Mouse (Mus musculus) adrenal gland, postnatal 14 days (tissue): ENCODE measurements around the gene Slc4a3. TPM values are rescaled to one million over a fixed set of nuclear protein-coding genes. Genes with fewer than 3 reads are reported as not detected.

Experiments
- DNase-seq: peaks from one replicate; pipeline ENCODE4 v3.0.0; 2021; ENCODE audit warnings: mixed read lengths
- total RNA-seq: library from RNA; stranded (reverse); gene quantifications from 2 replicates; pipeline ENCODE4 v1.2.3, GENCODE M21; 2021

Slc4a3 gene
- total RNA-seq, 1 experiment from 2014 or later, result 67.4 TPM

DNA sequence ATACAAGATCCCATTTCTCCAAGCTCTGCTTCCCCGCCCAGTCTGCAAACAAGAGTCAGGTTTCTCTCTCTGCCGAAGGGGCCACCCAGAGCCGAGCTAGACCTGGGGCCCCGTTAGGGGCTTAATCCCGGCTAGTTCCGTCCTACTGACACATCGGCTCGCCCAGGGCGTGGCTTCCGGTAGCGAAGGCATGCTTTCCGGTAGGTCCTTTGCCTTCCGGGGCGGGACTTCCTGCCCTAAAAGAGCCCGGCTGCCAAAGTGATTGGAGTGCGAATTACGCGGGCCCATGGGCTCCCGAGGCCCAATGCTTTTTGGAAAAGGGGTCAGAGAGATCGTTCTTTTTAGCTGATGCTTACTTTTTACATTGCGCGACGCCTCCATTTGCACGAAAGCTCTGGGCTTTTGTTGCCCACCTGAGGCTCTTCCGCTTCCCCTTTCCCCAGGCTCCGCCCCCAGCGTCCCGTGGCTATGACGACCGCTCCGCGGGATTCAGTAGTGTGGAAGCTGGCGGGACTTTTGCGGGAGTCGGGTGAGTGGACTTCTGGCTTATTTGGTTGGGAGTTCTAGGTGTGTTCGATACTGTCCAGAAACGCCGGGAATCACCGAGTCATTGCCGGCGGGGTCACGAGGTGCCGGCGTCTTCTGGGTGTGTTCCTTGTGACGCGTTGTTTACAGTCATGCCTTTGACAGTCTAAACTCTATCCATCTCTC, 24.6 kb upstream of the Slc4a3 start, which contains the start of gene Stk11ip:
Gene Stk11ip (plus strand): TSS at position 209 of the 711 bp plus-strand sequence.
- peak; percentile 96 for DNase-seq

DNA sequence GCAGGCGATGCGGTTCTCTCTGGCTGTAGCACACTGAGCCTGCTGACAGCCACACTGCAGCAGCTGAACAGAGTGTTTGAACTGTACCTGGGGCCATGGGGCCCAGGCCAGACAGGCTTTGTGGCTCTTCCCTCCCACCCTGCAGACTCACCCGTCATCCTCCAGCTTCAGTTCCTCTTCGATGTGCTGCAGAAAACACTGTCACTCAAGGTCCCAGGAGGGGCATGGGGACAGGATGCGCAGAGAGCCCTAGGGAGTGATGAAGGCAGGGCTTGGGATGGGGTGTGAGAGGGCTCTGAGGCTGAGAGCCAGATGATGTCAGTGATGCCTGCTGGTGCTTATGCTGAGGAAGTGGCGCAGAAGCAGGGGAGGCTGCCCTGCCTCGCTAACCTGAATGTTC, 21.4 kb upstream of the Slc4a3 start:
- DNase-seq, result no peak

DNA sequence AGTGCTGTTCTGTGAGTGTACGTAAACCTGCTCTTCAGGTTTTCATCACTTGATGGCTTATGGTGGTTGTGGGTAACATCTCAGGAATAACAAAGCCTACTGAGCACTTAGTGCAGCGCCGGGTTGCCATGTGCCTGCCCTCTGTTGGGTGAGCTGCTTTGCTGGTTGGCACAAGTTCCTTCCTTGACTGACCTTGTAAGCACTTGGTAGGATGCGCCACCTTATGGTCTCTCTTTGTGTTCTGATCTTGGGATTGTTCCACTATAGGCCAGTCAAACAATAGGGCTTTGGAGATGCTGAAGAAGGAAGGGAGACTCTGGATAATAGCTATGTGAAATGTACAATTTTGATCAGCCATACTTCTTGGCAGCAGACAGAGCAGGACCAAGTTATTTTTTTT, 15.5 kb upstream of the Slc4a3 start:
- DNase-seq, result no peak

DNA sequence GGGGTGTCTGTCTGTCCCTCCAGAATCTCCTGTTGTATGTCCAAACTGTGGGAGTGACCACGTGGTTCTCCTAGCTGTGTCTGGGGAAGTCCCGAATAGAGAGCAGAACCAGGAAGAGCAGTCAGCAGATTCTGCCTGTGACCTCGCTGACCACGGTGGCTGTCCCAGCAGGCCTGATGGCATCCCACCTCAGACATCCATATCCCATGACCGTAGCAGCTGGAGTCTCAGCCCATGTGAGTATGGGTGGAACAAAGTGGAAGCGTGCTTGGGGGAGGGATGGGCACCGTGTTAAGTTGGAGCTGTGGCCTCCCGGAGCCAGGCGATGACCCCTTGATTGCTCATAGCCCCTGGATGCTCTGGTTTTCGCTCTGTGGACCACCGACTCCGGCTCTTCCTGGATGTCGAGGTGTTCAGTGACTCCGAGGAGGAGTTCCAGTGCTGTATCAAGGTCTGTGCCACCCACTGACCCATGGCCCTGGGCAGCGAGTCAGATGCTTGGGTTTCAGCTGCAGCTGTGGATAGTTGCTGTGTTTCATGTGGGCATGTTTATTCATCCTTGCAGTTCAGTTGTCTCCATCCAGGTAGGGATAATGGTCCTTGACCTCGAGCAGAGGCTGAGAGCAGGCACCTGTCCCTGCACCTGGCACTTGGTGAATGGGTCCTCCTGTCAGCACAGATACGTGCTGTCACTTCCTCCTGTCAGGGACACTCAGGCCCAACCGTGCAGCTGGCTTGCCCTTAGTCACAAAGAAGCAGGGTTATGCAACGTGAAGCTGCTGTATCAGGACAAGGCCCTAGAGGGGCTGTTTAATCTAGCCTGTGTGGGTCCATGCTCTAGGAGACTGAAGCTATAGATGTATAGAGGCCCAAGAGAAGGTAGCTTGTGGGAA, 13.5 kb upstream of the Slc4a3 start:
- no peak for DNase-seq

DNA sequence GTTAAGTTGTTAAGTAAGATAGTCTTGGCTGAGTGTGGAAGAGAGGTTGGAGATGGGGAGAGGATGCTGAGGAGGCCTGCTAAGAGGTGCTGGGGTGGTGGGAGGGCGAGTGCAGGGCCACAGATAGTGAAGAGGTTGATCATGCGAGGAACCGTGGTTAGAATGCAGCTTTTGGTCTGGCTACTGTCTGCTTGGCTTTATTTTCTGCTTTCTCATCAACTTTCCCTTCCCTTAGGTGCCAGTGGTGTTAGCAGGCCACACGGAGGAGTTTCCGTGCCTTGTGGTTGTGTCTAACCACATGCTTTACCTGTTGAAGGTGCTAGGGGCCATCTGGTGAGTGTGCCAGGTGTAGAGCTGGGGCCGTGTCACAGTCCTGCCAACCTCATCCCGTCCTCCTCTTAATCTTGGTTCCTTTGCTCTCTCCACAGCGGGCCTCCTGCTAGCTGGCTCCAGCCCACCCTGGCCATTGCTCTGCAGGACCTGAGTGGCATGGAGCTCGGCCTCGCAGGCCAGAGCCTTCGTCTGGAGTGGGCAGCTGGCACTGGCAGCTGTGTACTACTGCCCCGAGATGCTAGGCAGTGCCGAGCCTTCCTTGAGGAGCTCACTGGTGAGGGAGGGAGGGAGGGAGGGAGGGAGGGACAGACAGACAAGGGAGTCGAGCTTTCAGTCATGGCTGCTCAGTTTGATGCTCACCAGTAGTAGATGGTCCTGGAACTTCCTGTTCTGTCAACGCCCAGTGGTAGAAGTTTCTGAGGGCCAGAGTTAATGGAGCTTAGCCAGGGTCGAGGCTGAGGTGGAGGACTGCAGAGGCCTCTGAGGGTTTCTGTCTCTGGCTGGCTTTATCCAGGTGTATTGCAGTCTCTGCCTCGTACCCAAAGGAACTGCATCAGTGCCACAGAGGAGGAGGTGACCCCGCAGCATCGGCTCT, 12.5 kb upstream of the Slc4a3 start:
- no peak for DNase-seq

DNA sequence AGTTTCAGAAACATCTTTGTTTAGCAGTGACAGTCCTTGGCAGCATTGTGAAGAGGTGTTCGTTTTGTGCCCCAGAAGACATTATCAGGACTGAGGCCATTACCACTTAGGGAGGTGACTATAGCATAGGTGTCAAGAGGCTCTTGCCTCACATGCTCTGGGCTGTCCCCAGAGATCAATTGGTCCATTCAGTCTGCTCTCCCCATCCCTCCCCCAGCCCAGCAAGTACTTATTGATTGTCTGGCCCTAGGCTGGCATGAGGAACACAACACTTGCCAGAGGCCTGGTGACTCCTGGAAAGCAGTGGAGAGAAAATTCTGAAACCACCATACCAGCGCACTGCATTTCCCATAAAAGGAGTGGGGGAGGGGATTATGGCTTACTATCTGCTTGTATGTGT, 8.5 kb upstream of the Slc4a3 start:
- no peak for DNase-seq

DNA sequence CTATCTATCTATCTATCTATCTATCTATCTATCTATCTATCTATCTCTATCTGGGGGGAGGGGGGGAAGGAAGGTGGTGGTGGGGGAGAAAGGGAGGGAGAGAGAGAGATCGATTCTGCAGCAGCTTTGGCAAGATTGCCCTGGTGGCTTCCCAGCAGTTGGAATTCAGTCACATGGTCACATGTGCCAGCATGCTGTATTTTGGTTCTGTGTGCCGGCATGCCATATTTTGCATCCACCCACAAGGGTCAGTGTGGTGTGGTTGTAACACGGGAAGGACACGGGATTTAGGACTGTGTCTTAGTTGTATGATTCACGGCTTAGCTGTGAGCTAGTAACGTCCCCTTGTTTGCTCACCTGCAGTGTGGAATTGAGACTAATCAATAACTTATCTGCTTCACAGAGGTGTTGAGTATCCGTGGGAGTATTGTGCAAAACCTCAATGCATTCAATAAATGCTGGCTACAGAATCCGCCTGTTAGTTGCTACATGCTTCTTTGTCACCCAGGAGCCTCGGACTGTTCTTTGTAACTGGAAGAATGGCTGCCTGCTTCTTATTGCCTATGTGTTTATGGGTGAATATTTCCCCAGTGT, 7.4 kb upstream of the Slc4a3 start:
- DNase-seq, result no peak

DNA sequence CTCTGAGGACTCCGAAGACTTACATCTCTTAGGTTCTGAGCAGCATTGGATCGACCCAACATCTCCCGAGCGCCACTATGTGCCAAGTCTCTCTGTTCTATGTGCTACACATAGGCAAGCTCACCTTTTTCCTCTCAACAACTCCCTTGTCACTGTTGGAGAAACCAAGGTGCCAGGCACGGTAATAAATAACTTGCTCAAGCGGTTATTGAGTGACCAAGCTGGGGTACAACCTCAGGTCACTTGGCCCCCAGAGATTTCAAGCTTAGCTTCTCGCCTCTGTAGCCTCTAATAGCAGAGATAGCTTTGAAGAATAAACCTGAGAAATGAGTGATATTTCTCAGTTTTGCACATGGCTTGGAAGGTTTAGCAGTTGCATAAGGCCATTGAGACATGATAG, 4.6 kb upstream of the Slc4a3 start:
- no peak for DNase-seq

DNA sequence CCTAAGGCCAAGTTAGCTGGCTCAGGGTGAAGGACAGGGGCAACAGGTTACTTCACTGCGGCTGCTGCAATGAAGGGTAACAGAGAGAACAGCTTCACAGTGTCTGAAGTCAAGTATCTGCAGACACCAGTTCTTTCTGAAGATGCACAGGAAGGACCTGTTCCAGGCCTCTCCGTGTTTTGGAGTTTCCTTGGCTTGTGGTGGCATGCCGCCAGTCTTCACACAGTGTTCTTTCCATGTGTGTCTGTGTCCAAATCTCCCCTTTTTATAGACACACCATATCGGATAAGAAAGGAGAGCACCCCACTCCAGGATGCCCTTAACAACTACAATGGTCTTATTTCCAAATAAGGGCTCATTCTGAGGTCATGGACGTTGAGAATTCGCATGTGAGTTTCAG, 1.7 kb upstream of the Slc4a3 start:
- no peak for DNase-seq

DNA sequence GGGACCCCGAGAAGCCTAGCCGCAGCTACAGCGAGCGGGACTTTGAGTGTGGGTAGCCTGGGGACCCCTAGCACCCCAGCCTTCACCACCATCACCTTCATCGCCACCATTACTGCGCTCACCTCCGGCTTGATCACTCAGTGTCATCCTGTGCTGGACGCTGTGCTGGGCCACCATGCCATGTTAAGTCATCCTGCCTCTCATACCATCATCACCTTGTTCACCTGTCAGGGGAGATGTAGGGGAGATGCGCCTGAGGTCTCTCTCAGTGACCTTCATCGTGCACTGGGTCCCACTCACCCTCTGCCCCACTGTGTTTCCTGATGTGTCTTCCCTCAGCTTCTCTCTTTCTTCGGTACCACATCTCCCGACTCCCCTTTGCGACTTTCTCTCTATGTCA, 1.3 kb downstream of the Slc4a3 start:
- no peak for DNase-seq

DNA sequence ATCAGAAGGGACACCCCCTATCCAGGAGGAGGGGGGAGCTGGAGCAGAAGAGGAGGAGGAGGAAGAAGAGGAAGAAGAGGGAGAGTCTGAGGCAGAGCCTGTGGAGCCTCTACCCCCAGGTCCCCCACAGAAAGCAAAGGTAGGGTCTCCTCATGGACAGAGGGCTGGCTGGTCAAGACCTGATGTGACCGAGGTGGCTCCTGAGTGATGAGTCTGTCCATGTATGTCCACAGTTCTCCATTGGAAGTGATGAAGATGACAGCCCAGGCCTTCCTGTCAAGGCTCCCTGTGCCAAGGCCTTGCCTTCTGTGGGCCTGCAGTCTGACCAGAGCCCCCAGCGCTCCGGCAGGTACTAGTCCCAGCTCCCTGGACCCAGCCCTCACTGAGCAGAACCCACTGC, 2.0 kb downstream of the Slc4a3 start:
- DNase-seq, result no peak

DNA sequence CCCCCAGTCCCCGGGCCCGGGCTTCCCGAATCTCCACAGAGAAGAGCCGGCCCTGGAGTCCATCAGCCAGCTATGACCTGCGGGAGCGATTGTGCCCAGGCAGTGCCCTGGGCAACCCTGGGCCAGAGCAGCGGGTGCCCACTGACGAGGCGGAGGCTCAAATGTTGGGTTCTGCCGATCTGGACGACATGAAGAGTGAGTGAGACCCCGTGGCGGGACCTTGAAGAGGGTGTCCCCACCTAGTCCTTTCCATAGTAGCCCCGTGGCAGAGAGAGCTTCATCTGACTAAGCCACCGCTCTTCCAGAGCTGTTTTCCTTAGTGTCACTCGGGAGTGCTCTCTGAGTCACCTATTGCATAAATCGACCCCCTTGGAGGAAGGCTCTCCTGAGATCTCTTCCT, 2.8 kb downstream of the Slc4a3 start:
- no peak for DNase-seq

DNA sequence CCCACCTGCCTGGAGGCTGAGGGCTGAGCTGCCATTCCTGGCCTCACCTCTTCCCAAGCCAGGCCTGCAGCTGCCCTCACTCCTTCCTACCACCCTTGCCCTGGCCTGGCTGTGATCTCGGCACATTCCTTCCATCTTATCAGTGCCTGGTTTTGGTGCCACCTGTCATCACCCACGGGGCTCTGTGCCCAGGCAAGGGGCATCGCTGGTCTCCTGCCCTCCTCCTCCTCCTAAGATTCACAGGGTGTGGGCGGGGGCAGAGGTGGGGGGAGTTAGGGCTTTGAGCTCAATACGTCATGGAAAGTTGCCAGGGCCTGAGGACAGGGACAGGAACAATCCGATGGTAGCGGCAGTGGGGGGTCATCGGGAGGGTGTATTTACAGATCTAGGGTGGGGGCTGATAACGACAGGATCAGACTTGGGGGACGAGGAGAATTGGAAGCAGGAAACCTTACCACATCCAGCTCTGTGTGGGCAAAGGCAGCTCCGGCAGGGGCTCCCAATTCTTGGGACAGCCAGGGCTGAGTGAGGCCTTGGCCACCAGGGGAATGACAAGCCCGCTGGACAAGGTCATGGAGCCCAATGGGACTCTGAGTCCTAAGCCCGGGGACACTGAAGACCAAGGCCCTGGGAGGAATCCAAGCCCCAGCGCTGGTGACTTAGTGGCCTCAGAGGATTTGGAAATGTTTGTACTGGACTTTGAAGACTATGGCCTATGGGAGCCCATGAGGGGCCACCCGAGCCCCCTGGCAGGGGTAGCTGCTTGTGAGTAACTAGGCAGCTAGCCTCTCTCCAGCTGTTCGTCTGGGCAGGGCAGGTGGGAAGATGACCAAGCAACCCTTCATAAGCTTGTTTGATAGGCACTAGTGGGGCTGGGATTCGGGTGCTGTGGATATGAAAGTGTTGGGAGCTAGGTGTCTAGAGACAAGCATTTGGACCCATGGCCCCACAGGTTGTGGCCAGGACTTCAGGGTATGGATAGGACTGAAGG, 3.5 kb downstream of the Slc4a3 start:
- peak; percentile 90 for DNase-seq

DNA sequence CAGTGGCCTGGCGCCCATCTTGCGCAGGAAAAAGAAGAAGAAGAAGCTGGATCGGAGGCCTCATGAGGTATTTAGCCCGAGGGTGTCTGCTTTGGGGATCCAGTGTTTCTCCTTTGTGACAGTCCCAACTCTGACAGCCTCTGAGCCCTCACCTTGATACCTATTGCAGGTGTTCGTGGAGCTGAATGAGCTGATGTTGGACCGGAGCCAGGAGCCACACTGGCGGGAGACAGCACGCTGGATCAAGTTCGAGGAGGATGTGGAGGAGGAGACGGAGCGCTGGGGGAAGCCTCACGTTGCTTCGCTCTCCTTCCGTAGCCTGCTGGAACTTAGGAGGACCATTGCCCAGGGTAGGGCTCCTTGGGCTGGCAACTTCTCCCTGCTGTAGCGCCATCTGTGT, 4.5 kb downstream of the Slc4a3 start:
- DNase-seq, result no peak

DNA sequence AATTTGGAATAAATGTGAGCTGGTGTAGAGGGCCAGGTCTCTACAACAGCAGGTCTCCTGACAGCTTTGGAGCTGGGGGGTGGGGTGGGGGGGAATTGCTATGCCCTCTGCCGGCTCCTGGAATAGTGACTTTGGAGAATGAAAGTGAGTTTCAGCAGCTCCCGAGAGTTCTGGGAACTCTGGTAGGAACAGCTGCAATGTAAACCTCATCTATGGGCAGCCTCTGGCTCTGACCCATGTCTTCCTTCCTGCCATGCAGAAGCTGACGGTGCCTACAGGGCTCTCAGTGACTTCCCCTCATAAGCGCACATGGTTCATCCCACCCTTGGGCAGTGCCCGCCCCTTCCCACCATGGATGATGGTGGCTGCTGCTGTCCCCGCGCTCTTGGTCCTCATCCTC, 9.6 kb downstream of the Slc4a3 start:
- no peak for DNase-seq

DNA sequence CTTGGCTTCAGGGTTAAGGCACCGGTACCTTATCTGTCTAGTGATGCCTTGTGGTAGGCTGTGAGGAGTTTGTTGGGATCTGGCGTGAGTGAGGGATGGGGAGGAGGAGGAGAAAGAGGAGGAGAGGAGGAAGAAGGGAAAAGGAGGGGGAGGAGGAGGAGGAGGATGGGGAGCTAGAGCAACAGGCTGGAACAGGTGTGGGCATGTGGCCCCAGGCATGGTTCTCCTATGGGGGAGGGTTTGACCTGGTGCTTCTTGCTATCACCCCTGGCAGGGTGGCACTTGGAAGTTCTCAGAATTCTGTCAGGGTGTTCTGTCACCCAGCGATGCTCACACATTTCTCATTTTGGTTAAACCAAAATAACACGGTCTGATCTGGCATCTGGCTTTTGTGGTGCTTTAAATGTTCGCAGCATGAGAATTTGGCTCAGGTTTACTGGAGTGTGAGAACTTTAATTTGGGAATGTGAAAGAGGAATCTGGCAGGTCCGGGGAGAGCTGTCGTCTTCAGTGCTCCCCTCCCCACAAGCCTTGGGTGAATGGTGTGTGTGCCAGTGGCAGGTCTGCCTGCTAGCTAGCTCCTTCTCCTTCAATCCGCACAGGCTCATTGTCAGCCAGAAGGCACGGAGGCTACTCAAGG, 10.2 kb downstream of the Slc4a3 start:
- DNase-seq, result no peak

DNA sequence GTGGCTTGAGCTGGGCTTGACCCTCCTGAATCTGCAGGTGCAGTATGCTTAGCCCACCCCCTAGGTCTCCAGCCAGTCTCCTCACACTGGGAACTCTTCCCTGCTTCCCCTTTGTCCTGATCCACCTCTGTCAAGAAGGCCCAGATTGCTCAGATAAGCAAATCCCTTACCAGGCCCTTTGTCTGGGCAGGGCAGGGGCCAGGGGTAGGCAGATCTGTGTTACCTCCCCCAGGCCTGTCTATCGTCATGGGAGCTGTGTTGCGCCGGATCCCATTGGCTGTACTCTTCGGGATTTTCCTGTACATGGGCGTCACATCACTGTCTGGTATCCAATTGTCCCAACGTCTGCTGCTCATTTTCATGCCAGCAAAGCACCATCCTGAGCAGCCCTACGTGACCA, 11.0 kb downstream of the Slc4a3 start:
- no peak for DNase-seq

DNA sequence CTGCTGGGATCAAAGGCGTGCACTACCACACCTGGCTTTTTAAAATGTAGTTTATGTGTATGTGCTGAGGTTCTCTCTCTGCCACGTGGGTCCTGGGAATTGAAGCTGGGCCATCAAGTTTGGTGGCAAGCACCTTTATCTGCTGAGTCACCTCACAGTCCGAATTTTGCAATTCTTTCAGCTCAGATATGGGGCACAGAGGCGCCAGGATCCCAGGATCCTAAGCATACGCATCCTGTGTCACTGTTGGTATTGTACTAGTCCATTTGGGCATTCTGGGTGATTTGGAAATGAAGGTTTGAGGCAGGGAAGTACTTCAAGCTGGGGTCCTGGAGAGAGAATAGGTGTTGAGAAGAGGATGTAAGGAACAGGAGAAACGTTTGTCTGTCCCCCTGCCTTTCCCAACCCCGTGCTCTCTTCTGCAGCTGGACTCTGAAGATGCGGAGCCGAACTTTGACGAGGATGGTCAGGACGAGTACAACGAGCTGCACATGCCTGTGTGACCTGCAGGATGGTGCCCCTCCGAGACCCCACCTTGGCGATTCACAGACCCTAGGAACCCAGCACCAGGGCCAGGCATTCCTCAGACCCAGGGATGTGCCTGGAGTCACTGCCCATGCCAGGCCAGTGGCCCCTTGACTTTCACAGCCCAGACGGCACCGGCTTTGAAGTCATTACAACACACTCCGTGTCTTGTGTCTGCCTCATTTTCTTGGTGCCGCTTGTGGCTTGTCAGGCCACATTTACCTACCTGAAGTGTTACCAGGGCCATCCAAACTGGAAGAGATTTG, 12.5 kb downstream of the Slc4a3 start:
- peak; percentile 37 for DNase-seq

DNA sequence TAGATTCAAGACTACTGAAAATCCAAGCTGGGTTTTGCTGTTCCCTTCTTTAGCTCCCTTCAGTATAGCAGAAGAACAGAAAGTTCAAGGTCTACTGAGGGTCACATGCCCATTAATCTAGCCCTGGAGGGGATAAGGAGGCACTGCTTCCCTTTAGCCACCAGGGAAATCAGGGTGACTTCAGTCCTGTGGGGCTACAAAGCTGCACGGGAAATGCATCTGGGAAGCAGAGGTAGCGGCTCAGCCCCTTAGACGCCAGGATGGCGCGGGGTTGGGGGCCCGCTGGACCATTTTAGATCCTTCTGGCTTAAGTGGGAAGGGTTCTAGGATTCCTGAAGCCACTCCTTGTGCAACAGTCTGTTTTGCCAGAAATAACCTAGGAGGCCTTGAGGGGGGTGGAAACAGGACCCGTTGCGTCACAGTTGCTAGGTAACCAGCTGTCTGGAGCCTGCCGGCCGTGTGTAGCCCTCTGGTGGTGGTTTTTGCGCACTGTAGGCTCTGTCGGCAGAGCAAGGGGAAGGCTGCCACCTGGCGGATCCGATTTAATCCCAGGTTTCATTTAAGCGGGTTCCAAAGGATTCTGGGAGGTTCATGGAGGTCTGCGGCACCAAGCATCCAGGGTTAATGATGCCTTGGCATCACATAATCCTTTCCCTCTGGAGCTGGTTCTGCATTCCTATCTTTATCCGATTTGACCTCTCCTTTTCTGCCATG, 13.3 kb downstream of the Slc4a3 start:
- DNase-seq, result peak; percentile 97
